Mouse (Mus musculus) urinary bladder, postnatal 4 days (tissue): ENCODE data around the gene Dhx16.

Experiments used
- DNase-seq, 2 experiments: peaks; one replicate each; pipeline ENCODE4 v3.0.0; 2021 to 2022; ENCODE audit warnings: low spot score in 2 of 2

Gene Dhx16

DNA sequence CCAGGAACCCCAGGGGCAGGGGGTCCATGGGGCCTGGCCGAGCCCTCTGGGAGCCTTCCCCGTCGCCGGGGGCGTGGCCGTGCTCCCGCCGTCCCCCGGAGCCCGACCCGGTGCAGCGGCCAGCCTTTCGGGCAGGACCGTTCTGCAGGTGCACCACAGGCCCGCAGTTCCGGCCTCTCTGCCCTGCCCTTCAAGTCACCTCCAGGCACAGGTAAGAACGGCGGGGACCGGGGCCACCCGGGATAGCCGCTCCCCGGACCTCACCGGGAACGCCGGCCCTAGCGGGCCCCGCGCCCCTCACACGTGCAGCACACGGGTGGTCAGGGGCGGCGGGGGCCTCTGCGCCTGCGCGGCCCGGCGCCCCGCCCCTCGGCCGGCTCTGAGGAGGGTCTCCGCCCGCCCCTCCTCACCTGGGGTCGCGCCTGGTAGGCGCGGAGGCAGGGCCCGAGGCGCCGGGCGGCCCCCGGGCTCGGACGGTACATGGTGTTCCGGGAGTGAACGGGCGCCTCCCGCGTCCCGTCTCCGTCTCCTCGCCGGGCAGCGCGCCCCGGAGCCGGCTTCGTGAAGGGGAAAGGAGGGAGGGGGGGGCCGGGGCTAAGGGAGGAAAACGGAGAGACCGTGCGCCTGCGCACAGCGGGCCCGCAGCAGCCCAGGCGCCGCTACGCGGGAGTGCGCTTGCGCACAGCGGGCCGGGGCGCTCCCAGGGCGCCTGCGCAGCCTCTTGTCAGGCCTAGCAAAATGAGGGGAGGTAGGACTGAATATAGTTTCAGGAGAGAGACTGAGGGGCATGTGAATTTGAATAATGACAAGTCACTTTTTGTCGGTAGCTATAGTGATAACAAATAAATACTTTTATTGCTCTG is 17.4 kb downstream of the Dhx16 start, which contains the start of gene 2310061I04Rik:
2310061I04Rik (minus strand) TSS at position 651 of the 863 bp plus-strand sequence.
- DNase-seq = peak; percentile 84 to 90

DNA sequence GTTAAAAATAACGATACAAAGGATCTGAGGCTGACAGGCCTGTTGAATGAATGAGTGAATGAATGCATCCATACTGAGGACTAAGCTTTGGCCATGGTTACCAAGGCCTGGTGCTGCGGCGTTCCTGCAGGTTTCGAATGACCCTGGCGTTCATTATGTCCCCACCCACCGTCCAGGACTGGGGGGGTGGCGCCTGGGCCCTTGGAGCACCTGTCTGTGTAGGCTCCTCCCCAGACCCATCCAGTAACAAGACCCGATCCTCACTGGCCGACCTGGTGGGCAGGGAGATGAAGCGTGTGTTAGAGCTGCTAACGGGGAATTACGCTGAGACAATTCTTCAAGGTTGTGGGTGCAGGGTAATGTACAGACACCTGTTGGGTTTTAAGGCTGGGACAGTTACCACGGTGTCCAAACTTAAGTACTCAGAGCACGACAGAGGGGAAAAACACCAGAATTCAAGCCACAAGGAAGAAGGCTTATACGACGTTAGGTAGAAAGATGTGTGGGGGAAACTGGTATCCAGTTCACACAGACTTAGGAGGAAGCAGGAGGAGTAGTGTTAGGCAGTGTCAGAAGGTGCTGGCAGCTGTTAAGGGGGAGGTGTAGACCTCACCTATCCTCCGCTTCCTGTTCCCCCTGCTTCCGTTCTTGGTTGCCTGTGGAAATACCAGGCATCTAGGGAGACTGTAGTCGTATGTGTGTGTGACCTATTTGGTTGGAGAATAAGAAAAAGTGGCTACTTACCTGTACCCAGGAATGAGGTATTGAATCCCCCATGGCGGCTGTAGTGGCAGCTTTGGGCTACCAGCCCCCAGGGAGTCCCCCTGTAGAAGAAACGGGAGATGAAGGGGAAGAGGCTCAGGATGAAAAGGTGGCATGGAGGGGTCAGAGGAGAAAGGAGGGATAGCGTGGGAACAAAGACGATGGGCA is 18.3 kb downstream of the Dhx16 start:
- no peak for DNase-seq

DNA sequence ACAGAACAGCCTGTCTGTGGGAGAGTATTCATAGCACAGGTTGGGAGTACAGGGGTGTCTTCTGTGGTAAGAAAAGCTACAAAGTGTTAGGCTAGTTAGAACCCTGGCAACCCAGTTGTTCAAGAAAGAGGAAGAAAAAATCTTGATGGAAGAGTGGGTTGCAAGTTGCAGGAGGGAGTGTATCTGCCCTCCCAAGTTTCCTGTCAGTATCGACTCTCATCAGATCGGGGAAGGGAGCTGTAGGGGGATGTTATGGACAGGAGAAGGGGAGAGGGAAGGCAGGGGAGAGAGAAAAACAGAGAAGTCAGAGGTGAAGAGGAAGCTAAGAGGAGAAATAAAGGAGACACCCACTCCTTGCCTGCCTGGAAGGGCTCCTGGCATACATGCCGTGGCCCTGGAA is 21.0 kb downstream of the Dhx16 start:
- DNase-seq = no peak

- DNase-seq = no peak
Measured at GRCm38 (mm10) chr17:35903343-35903991, 23.8 kb downstream of the Dhx16 start.

DNA sequence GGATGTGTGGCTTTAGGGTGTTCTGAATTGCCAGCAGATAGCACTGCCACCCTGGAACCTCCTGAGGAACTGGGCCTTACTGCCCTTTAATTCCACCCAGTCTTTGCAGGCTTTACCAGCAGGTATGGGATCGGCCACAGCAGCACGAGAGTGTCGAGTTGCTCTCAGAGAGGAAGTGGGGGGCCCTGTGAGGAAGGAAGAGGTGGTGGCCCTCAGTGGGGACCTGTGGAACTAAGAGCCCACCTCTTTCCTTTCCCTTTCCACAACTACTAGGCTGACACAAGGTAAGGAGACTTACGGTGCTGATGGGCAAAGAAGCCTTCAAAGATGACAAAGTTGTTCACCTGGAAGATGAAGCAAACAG is 24.4 kb downstream of the Dhx16 start:
- no peak for DNase-seq

DNA sequence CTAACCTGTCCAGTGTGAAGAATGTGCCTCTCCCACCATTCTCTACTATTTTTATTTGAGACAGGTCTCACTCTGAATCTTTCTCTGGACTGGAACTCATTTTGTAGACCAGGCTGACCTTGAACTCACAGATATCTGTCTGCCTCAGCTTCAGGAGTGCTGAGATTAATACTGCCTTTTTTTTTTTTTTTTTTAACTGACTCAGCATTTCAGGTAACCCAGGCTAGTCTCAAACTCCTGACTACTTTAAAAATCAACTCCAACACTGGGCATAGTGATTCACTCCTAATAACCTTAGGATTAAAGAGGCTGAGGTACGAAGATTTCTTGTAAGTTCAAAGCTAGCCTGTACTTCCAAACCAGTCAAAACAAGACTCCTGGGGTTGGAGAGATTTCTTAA is 26.0 kb downstream of the Dhx16 start:
- no peak for DNase-seq

- DNase-seq = no peak
Measured at GRCm38 (mm10) chr17:35907609-35908008, 28.0 kb downstream of the Dhx16 start.

DNA sequence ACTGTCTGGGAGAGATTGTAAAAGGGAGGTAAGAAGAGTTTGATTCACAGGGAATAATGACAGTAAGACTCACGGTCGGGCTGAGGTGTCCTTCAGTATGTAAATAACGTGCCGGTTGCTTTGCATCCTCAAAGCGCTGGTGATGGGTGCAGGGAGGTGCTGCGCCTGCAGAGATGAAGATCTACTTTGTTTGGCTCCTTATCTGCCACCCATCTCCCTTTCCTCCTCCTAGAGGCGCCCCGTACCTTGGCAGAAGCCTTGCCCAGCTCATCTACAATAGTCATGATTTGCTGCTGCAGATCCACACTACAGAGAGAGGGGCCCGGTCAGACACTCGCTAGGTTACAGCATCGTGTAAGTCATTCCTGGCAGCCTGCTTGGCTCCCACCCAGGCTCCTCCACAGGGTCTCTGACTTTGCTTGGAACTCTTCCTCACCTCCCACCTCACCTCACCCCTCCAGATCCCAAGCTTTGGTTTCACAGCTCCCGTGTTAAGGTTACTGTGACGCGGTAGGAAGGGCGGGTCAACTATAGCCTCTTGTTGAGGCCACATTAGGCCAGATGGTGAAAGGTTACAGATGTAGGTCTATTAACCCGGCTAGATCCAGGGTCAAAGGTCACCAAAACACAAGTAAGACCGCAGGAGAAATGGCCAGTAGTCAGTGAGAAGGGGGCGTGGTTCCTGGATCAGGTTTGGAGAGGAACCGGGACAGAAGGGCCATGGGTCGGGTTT is 29.7 kb downstream of the Dhx16 start:
- no peak for DNase-seq

DNA sequence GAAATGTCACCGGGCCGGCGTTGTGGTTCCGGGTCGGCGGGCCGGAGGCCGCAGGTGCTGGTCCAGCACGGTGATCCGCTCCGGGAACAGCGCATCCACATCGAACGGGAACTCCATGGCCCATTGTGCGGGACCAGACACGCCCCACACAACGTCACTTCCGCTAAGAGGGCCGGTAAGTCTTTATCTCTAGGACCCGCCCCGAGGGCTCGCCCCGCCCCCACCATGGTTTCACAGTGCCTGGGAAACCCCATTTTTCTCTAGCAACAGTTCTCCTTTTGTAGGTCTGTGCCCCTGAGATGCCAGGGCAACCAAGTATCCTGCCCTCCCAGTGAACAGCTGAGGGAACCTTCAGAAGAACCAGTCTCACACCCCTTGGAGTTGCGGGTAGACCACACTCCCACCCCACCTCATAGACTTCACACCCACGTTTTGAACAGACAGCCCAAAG is 30.3 kb downstream of the Dhx16 start, which contains the start of gene Atat1:
Atat1 (minus strand) TSS at position 157 of the 451 bp plus-strand sequence.
- peak; percentile 89 to 98 for DNase-seq

- no peak for DNase-seq
Measured at GRCm38 (mm10) chr17:35914975-35915374, 35.4 kb downstream of the Dhx16 start.

- DNase-seq = no peak
Measured at GRCm38 (mm10) chr17:35915538-35916296, 36.1 kb downstream of the Dhx16 start.

- DNase-seq = peak; percentile 99
Measured at GRCm38 (mm10) chr17:35916297-35917142, 36.9 kb downstream of the Dhx16 start, which contains the start of the genes Mrps18b and Ppp1r10. Mrps18b (minus strand) TSS chr17:35916389. Ppp1r10 (plus strand) TSS chr17:35916434.

DNA sequence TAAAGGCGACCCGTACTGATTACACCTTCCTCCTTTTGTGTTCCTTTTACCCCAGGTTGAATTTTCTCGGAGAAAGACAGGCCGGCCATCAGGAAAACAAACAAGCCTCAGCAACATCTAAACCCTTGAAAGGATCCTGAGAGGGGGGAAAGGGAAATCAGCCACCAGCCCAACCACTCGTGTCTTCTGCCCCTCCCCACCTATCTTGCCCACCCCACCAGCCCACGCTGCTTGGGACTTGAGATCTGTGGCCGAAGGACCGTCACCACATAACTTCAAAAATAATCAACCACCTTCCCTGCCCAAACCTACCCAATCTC is 37.5 kb downstream of the Dhx16 start:
- DNase-seq = no peak

DNA sequence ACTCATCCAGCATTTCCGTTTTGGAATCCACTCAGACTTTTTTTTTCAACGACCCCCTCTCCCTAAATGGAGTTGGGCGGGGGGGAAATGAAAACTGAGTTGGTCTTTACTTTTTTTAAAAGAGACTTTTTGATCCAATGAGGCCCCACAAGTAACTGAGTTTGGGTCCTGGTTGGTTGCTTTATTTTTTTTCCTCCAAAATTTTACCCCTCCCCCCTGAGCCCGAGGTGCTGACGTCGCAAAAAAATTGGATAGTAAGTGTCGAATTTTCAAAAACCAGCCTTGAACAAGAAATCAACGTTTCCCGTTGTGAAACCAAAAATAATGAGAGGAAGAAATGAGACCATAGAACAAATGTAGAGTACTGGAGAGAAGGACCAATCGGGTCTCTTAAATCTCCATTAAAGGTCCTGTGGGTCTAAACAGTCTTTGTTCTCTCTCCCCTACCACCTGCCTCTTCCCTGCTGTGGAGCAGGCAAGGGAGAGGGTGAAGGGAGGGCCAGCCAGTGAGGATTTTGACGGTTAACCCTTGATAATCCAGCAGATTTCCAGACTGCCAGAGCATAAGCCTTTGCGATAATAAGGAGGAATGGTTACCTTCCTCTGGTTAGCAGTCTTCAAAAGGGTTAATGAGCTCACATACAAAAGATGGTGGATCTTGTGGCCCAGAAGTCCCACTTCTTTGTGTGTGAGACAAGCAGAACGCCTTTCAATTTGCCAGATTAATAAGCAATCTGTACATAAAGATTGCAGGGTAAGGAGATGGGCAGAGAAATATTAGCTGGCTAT is 38.0 kb downstream of the Dhx16 start:
- DNase-seq = peak in 1 of 2 experiments; percentile 39

GRCm38 (mm10) chr17:35918276-35919059 is 38.8 kb downstream of the Dhx16 start:
- DNase-seq = no peak

GRCm38 (mm10) chr17:35919060-35919715 is 39.6 kb downstream of the Dhx16 start:
- DNase-seq = peak; percentile 91 to 96

GRCm38 (mm10) chr17:35919864-35920301 is 40.3 kb downstream of the Dhx16 start:
- DNase-seq = no peak
